In the genomic region with DNA sequence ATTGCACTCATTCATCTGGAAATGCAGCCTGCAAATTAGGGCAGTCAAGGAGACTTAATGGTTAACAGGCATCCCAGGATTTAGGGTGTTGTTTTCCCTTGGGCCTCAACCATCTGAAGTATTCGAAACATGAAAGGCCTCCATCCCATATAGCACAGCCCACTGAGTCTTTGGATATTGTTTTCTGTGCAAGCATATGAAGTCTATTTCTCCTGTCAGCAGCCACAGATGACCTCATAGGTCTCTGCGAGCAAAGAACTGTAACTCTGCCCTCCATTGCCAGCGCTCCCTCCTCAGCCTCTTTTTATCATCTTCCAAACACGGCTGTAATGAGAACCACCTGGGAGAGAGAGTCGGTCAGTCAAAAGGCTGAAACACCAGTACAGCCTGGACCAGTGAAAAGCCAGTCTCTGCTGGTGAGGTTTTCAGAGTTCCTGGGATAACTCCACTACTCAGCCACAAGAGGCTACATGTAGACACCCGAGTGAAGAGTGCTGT, we compare ENCODE assay signal across 11 mouse cellular contexts. TPM values are rescaled to one million over a fixed set of nuclear protein-coding genes. Genes with fewer than 3 reads are reported as not detected.
DNase-seq lines count a peak whose midpoint lies in the region; ATAC-seq and TF ChIP-seq lines count a peak whose summit lies in the region.
"Had no signal": no experiment of that assay in that cellular context is flagged by ENCODE, and none has a peak within 500 bp of the region (broad histone marks: within the 10 kb centered on the region; RNA-seq: fewer than 3 reads in every experiment).

No protein-coding gene starts in this region.

- no peak overlapping the region for H3K4me2 ChIP-seq in heart, postnatal 0 days (ENCODE audit: low read depth, low read length)

- H3K27ac ChIP-seq in gastrocnemius, adult 2 months, result no peak overlapping the region
- peak overlapping the region; percentile 94 for H3K27ac ChIP-seq in embryonic fibroblast, embryonic 13.5 days (ENCODE audit: insufficient read depth, low read length)
- H3K27ac ChIP-seq in heart, postnatal 0 days (ENCODE audit: low read depth), result no peak overlapping the region
- peak overlapping the region; percentile 76 for H3K27ac ChIP-seq in limb, embryonic 10.5 days

- TF ChIP-seq EP300 in heart, postnatal 0 days (IDR thresholded peaks at IDR 0.05; ENCODE audit: low read depth), result no peak

- intact Hi-C loops in gastrocnemius, adult 2 months (cut with DNase I), result no loop called here
- intact Hi-C loops in gastrocnemius, postnatal 14 days (cut with DNase I; ENCODE audit: low total_unique reads), result no loop called here

- WGBS in heart, postnatal 0 days, result 30% methylated on average over 6 of the region's 6 CpGs
- 20% methylated on average over 6 of the region's 6 CpGs for WGBS in limb, embryonic 10.5 days

- H3K27me3 ChIP-seq in heart, postnatal 0 days (ENCODE audit: control insufficient read depth, insufficient read depth, low read length), result no peaks in the 10 kb centered on the region
- H3K27me3 ChIP-seq in limb, embryonic 10.5 days (ENCODE audit: low read depth, poor library complexity, severe bottlenecking), result no peaks in the 10 kb centered on the region
- H3K27me3 ChIP-seq: megakaryocyte, embryonic 14.5 days had no signal

- no peak for TF ChIP-seq POLR2A in embryonic fibroblast, embryonic 13.5 days (IDR thresholded peaks at IDR 0.05; ENCODE audit: low read depth, low read length)

- no peaks in the 10 kb centered on the region for H3K36me3 ChIP-seq in heart, postnatal 0 days (replicated peaks; ENCODE audit: control insufficient read depth, insufficient read depth, low read length)
- H3K36me3 ChIP-seq in limb, embryonic 10.5 days, result no peaks in the 10 kb centered on the region

- H3K9ac ChIP-seq in heart, postnatal 0 days (replicated peaks; ENCODE audit: low read depth, low read length), result no peak overlapping the region

- H3K9me3 ChIP-seq in heart, postnatal 0 days (replicated peaks; ENCODE audit: control insufficient read depth, low read length), result no peaks in the 10 kb centered on the region
- no peaks in the 10 kb centered on the region for H3K9me3 ChIP-seq in limb, embryonic 10.5 days (replicated peaks)
- H3K9me3 ChIP-seq: megakaryocyte, embryonic 14.5 days had no signal

- H3K4me1 ChIP-seq in embryonic fibroblast, embryonic 13.5 days (ENCODE audit: control insufficient read depth, insufficient read depth, low read length), result peaks cover 17% of the 10 kb centered on the region
- no peaks in the 10 kb centered on the region for H3K4me1 ChIP-seq in heart, postnatal 0 days (ENCODE audit: control insufficient read depth, insufficient read depth)
- H3K4me1 ChIP-seq in limb, embryonic 10.5 days, result peaks cover 19% of the 10 kb centered on the region
- H3K4me1 ChIP-seq: megakaryocyte, embryonic 14.5 days had no signal

- no peak for TF ChIP-seq CTCF in gastrocnemius, adult 2 months (IDR thresholded peaks at IDR 0.05)
- TF ChIP-seq CTCF in embryonic fibroblast, embryonic 13.5 days (IDR thresholded peaks at IDR 0.05; ENCODE audit: borderline replicate concordance, insufficient read depth, low read length), result no peak
- no peak for TF ChIP-seq CTCF in heart, postnatal 0 days (IDR thresholded peaks at IDR 0.05; ENCODE audit: low read depth)

- peak; percentile 62 for ATAC-seq in heart, postnatal 0 days (ENCODE audit: insufficient read depth, low read depth)
- ATAC-seq: intestine, embryonic 16.5 days had no signal

- no peak overlapping the region for H3K4me3 ChIP-seq in gastrocnemius, adult 2 months
- H3K4me3 ChIP-seq in embryonic fibroblast, embryonic 13.5 days (ENCODE audit: insufficient read depth, low read length), result no peak overlapping the region
- H3K4me3 ChIP-seq in heart, postnatal 0 days (ENCODE audit: low read depth, low read length), result no peak overlapping the region
- H3K4me3 ChIP-seq in limb, embryonic 10.5 days, result no peak overlapping the region
- H3K4me3 ChIP-seq: megakaryocyte, embryonic 14.5 days had no signal

- DNase-seq in gastrocnemius, adult 2 months, result peak; percentile 17
- DNase-seq in gastrocnemius, postnatal 14 days, result no peak
- DNase-seq in heart, postnatal 0 days (ENCODE audit: low spot score), result peak; percentile 41
- DNase-seq in limb, embryonic 10.5 days (ENCODE audit: low spot score), result peak; percentile 74
- no peak for DNase-seq in spleen, postnatal 14 days (ENCODE audit: low spot score in 2 of 2)
- no peak for DNase-seq in urinary bladder, adult 2 months (ENCODE audit: low spot score)
- no peak for DNase-seq in thymus, postnatal 36 days

RNA-seq across cellular contexts. Expression of a gene that starts 34.5 kb away (rescaled TPM):
- not detected for total RNA-seq in gastrocnemius, adult 2 months (2021)
- total RNA-seq in gastrocnemius, postnatal 14 days (2021), result not detected
- not detected in 2 replicates for polyA plus RNA-seq in embryonic fibroblast, embryonic 13.5 days (2011; ENCODE audit: insufficient read length, low read depth, missing spikeins)
- not detected in 2 replicates for total RNA-seq in heart, postnatal 0 days (2014; rRNA removed; ENCODE audit: low replicate concordance)
- not detected in 2 replicates for polyA plus RNA-seq in heart, postnatal 0 days (2015; fragmentation: Nextera tagmentation; extraction: Ambion mirVana)
- polyA plus RNA-seq in limb, embryonic 10.5 days (2016; fragmentation: Nextera tagmentation; extraction: Ambion mirVana), result not detected in 2 replicates
- 0.04 TPM in 1 of 2 replicates, not detected in the other for polyA plus RNA-seq in urinary bladder, adult 2 months (2012; rRNA removed)
- total RNA-seq: common myeloid progenitor, adult 5-6 weeks had no signal
- polyA plus RNA-seq: intestine, embryonic 16.5 days had no signal

Comparison
In these comparisons a context has a peak if more than half of its experiments do, and no peak if none do; other contexts are left out.
1. DNase-seq: peak in gastrocnemius, adult 2 months (single experiment), heart, postnatal 0 days (single experiment) and limb, embryonic 10.5 days (single experiment); none in gastrocnemius, postnatal 14 days (single experiment), spleen, postnatal 14 days (0 of 2), urinary bladder, adult 2 months (single experiment) and thymus, postnatal 36 days (0 of 2).
2. H3K27ac ChIP-seq: peak in embryonic fibroblast, embryonic 13.5 days (single experiment) and limb, embryonic 10.5 days (single experiment); none in gastrocnemius, adult 2 months (single experiment) and heart, postnatal 0 days (single experiment).